Mouse (Mus musculus) kidney, adult 2 months (tissue): ENCODE measurements around the gene Cnnm3.

Experiments
- CTCF ChIP-seq: fragments of 200-500 bp; conservative IDR thresholded peaks from 2 replicates; pipeline ENCODE4 v1.5.1; 2011; ENCODE audit warnings: low read depth, mild to moderate bottlenecking, control low read depth, low read length, moderate library complexity, mixed read lengths; ENCODE audit not compliant: insufficient read depth, insufficient read length
- POLR2A ChIP-seq: fragments of 200-500 bp; IDR thresholded peaks from one replicate; pipeline ENCODE4 v1.6.1; 2011; ENCODE audit warnings: low read depth, low read length, control low read depth

- TF ChIP-seq POLR2A (no peak), CTCF (peak; percentile 97)
Measured at GRCm38 (mm10) chr1:36501261-36501660, 10.4 kb upstream of the Cnnm3 start.
